Mouse (Mus musculus) right cerebral cortex, postnatal 36 days (tissue): ENCODE data around the gene Ntrk2.
A peak's percentile ranks its signal among the peaks of the same experiment; 100 is the strongest.

ENCODE experiments used
- DNase-seq, 2 experiments: peaks; one replicate each; pipeline ENCODE4 v3.0.0; 2022; ENCODE audit warnings: low spot score in 2 of 2, mixed read lengths in 1 of 2

Gene Ntrk2

GRCm38 (mm10) chr13:59110107-59110506 is 303.7 kb downstream of the Ntrk2 start:
- no peak for DNase-seq

GRCm38 (mm10) chr13:59114684-59115083 is 308.3 kb downstream of the Ntrk2 start:
- DNase-seq = no peak

GRCm38 (mm10) chr13:59115551-59115950 is 309.2 kb downstream of the Ntrk2 start:
- no peak for DNase-seq

- DNase-seq = no peak
These were observed 310.9 kb downstream of the Ntrk2 start for GRCm38 (mm10) chr13:59117233-59117632.

GRCm38 (mm10) chr13:59119596-59120394 is 313.4 kb downstream of the Ntrk2 start:
- DNase-seq = no peak

- DNase-seq = peak; percentile 34 to 46
These were observed 336.9 kb downstream of the Ntrk2 start for GRCm38 (mm10) chr13:59143141-59143744.

- DNase-seq = peak; percentile 54 to 75
These were observed 338.0 kb downstream of the Ntrk2 start for GRCm38 (mm10) chr13:59144321-59144856.

- peak; percentile 92 to 96 for DNase-seq
These were observed 339.5 kb downstream of the Ntrk2 start for GRCm38 (mm10) chr13:59145677-59146555.

- DNase-seq = no peak
These were observed 340.2 kb downstream of the Ntrk2 start for GRCm38 (mm10) chr13:59146616-59147015.

GRCm38 (mm10) chr13:59147976-59148375 is 341.6 kb downstream of the Ntrk2 start:
- DNase-seq = no peak

- no peak for DNase-seq
These were observed 342.4 kb downstream of the Ntrk2 start for GRCm38 (mm10) chr13:59148793-59149192.

GRCm38 (mm10) chr13:59164015-59164414 is 357.6 kb downstream of the Ntrk2 start:
- DNase-seq = no peak

- no peak for DNase-seq
These were observed 367.5 kb downstream of the Ntrk2 start for GRCm38 (mm10) chr13:59173840-59174239.

GRCm38 (mm10) chr13:59176021-59176420 is 369.7 kb downstream of the Ntrk2 start:
- no peak for DNase-seq

GRCm38 (mm10) chr13:59176485-59176884 is 370.1 kb downstream of the Ntrk2 start:
- no peak for DNase-seq

GRCm38 (mm10) chr13:59177003-59177402 is 370.6 kb downstream of the Ntrk2 start:
- no peak for DNase-seq

GRCm38 (mm10) chr13:59179986-59180385 is 373.6 kb downstream of the Ntrk2 start:
- DNase-seq = no peak

- DNase-seq = peak in 1 of 2 experiments; percentile 20
These were observed 374.4 kb downstream of the Ntrk2 start for GRCm38 (mm10) chr13:59180781-59181180.

GRCm38 (mm10) chr13:59181188-59181947 is 375.0 kb downstream of the Ntrk2 start:
- no peak for DNase-seq

- DNase-seq = peak in 1 of 2 experiments; percentile 37
These were observed 376.3 kb downstream of the Ntrk2 start for GRCm38 (mm10) chr13:59182630-59183029.
